Mouse (Mus musculus) cerebellum, postnatal 14 days (tissue): ENCODE measurements around the gene Cmpk1.

Experiments
- DNase-seq, 2 experiments: peaks; one replicate each; pipeline ENCODE4 v3.0.0; 2021; ENCODE audit warnings: mixed read lengths in 2 of 2

Cmpk1 gene

GRCm38 (mm10) chr4:114942583-114942982 is 44.5 kb downstream of the Cmpk1 start:
- no peak for DNase-seq

- DNase-seq: no peak
These were observed 44.9 kb downstream of the Cmpk1 start for GRCm38 (mm10) chr4:114942112-114942511.

- no peak for DNase-seq
These were observed 45.7 kb downstream of the Cmpk1 start for GRCm38 (mm10) chr4:114941311-114941710.

GRCm38 (mm10) chr4:114938248-114938647 is 48.8 kb downstream of the Cmpk1 start:
- DNase-seq: no peak

- DNase-seq: no peak
These were observed 49.5 kb downstream of the Cmpk1 start for GRCm38 (mm10) chr4:114937459-114938047.

- DNase-seq: no peak
These were observed 52.9 kb downstream of the Cmpk1 start for GRCm38 (mm10) chr4:114934188-114934587.

GRCm38 (mm10) chr4:114932747-114933146 is 54.3 kb downstream of the Cmpk1 start:
- DNase-seq: no peak

- DNase-seq: no peak
These were observed 57.9 kb downstream of the Cmpk1 start for GRCm38 (mm10) chr4:114929155-114929554.

GRCm38 (mm10) chr4:114925917-114926312 is 61.1 kb downstream of the Cmpk1 start, which contains the start of gene Foxe3:
TSS of gene Foxe3 (minus strand) at chr4:114926013.
- no peak for DNase-seq

GRCm38 (mm10) chr4:114924971-114925916 is 61.8 kb downstream of the Cmpk1 start:
- DNase-seq: peak in 1 of 2 experiments; percentile 9

GRCm38 (mm10) chr4:114917091-114917490 is 70.0 kb downstream of the Cmpk1 start:
- DNase-seq: peak; percentile 34 to 54

GRCm38 (mm10) chr4:114916056-114916455 is 71.0 kb downstream of the Cmpk1 start:
- DNase-seq: no peak

- peak; percentile 68 to 82 for DNase-seq
These were observed 73.5 kb downstream of the Cmpk1 start for GRCm38 (mm10) chr4:114913594-114913962.

GRCm38 (mm10) chr4:114912705-114913593 is 74.1 kb downstream of the Cmpk1 start:
- DNase-seq: no peak

- peak in 1 of 2 experiments; percentile 23 for DNase-seq
These were observed 77.2 kb downstream of the Cmpk1 start for GRCm38 (mm10) chr4:114909602-114910484.
